Mouse (Mus musculus): Measurements from ENCODE around the gene Aunip. TPM values are rescaled to one million over a fixed set of nuclear protein-coding genes. Genes with fewer than 3 reads are reported as not detected.

Gene Aunip
- polyA plus RNA-seq, 1 experiment from 2014 or later = 9.3 TPM

GRCm38 (mm10) chr4:134514309-134514930, 3.6 kb downstream of the Aunip start:
- Histone ChIP-seq H3K27ac (ENCODE audit: low read depth, low read length) (no peak overlapping the region), H3K4me3 (ENCODE audit: low read depth, low read length) (no peak overlapping the region), H3K36me3 (ENCODE audit: control insufficient read depth, insufficient read depth, low read length) (no peaks in the 10 kb centered on the region), H3K4me1 (replicated peaks; ENCODE audit: control insufficient read depth, insufficient read depth, low read length) (peaks cover 4% of the 10 kb centered on the region; the same call in 1 of the 2 replicates), H3K4me2 (ENCODE audit: low read depth, low read length, severe bottlenecking) (no peak overlapping the region), H3K9ac (ENCODE audit: low read length) (no peak overlapping the region), H3K9me3 (ENCODE audit: control insufficient read depth, low read length) (no peaks in the 10 kb centered on the region), H3K27me3 (ENCODE audit: control insufficient read depth, insufficient read depth, low read length) (no peaks in the 10 kb centered on the region)
- DNase-seq (ENCODE audit: low spot score) (no peak), ATAC-seq (replicated peaks; ENCODE audit: low FRiP score) (no peak)
- WGBS = 88% methylated on average over 11 of the region's 11 CpGs

- no peaks in the 10 kb centered on the region for H3K36me3 ChIP-seq (ENCODE audit: control insufficient read depth, insufficient read depth, low read length)
- H3K9me3 ChIP-seq (ENCODE audit: control insufficient read depth, low read length) = no peaks in the 10 kb centered on the region
- H3K27ac ChIP-seq (ENCODE audit: low read depth, low read length) = no peak overlapping the region
- WGBS = 82% methylated on average over 7 of the region's 7 CpGs
- no peak overlapping the region for H3K4me3 ChIP-seq (ENCODE audit: low read depth, low read length)
- no peak overlapping the region for H3K9ac ChIP-seq (ENCODE audit: low read length)
- DNase-seq (ENCODE audit: low spot score) (no peak), ATAC-seq (replicated peaks; ENCODE audit: low FRiP score) (no peak)
- no peaks in the 10 kb centered on the region for H3K27me3 ChIP-seq (ENCODE audit: control insufficient read depth, insufficient read depth, low read length)
- peaks cover 4% of the 10 kb centered on the region; the same call in 1 of the 2 replicates for H3K4me1 ChIP-seq (replicated peaks; ENCODE audit: control insufficient read depth, insufficient read depth, low read length)
- no peak overlapping the region for H3K4me2 ChIP-seq (ENCODE audit: low read depth, low read length, severe bottlenecking)
Observed at GRCm38 (mm10) chr4:134515614-134516013, 4.8 kb downstream of the Aunip start.

- no peak overlapping the region for H3K27ac ChIP-seq (ENCODE audit: low read depth, low read length)
- DNase-seq (ENCODE audit: low spot score) = no peak
- H3K9ac ChIP-seq (ENCODE audit: low read length) = no peak overlapping the region
- H3K4me2 ChIP-seq (ENCODE audit: low read depth, low read length, severe bottlenecking) = no peak overlapping the region
- no peaks in the 10 kb centered on the region for H3K9me3 ChIP-seq (ENCODE audit: control insufficient read depth, low read length)
- ATAC-seq (replicated peaks; ENCODE audit: low FRiP score) = no peak
- H3K27me3 ChIP-seq (ENCODE audit: control insufficient read depth, insufficient read depth, low read length) = no peaks in the 10 kb centered on the region
- no peaks in the 10 kb centered on the region; the same call in 1 of the 2 replicates for H3K36me3 ChIP-seq (ENCODE audit: control insufficient read depth, insufficient read depth, low read length)
- 86% methylated on average over 8 of the region's 8 CpGs for WGBS
- H3K4me3 ChIP-seq (ENCODE audit: low read depth, low read length) = no peak overlapping the region
- peaks cover 4% of the 10 kb centered on the region; the same call in 1 of the 2 replicates for H3K4me1 ChIP-seq (replicated peaks; ENCODE audit: control insufficient read depth, insufficient read depth, low read length)
Observed at GRCm38 (mm10) chr4:134516981-134517380, 6.2 kb downstream of the Aunip start.

- DNase-seq (ENCODE audit: low spot score) (no peak), ATAC-seq (replicated peaks; ENCODE audit: low FRiP score) (no peak)
- Histone ChIP-seq H3K9me3 (ENCODE audit: control insufficient read depth, low read length) (no peaks in the 10 kb centered on the region), H3K4me3 (ENCODE audit: low read depth, low read length) (no peak overlapping the region), H3K4me2 (ENCODE audit: low read depth, low read length, severe bottlenecking) (no peak overlapping the region), H3K27ac (ENCODE audit: low read depth, low read length) (no peak overlapping the region), H3K27me3 (ENCODE audit: control insufficient read depth, insufficient read depth, low read length) (no peaks in the 10 kb centered on the region), H3K4me1 (replicated peaks; ENCODE audit: control insufficient read depth, insufficient read depth, low read length) (peaks cover under 1% of the 10 kb centered on the region; the same call in 1 of the 2 replicates), H3K9ac (ENCODE audit: low read length) (no peak overlapping the region), H3K36me3 (ENCODE audit: control insufficient read depth, insufficient read depth, low read length) (no peaks in the 10 kb centered on the region; the same call in 1 of the 2 replicates)
- WGBS = 87% methylated on average over 10 of the region's 10 CpGs
Observed at GRCm38 (mm10) chr4:134517719-134518118, 6.9 kb downstream of the Aunip start.

- ATAC-seq (replicated peaks; ENCODE audit: low FRiP score) (no peak), DNase-seq (ENCODE audit: low spot score) (no peak)
- no peaks in the 10 kb centered on the region for H3K9me3 ChIP-seq (ENCODE audit: control insufficient read depth, low read length)
- no peak overlapping the region for H3K27ac ChIP-seq (ENCODE audit: low read depth, low read length)
- WGBS = 94% methylated on average over 4 of the region's 4 CpGs
- H3K4me3 ChIP-seq (ENCODE audit: low read depth, low read length) = no peak overlapping the region
- no peaks in the 10 kb centered on the region; the same call in 1 of the 2 replicates for H3K4me1 ChIP-seq (replicated peaks; ENCODE audit: control insufficient read depth, insufficient read depth, low read length)
- no peak overlapping the region for H3K4me2 ChIP-seq (ENCODE audit: low read depth, low read length, severe bottlenecking)
- no peak overlapping the region for H3K9ac ChIP-seq (ENCODE audit: low read length)
- no peaks in the 10 kb centered on the region; the same call in 1 of the 2 replicates for H3K36me3 ChIP-seq (ENCODE audit: control insufficient read depth, insufficient read depth, low read length)
- H3K27me3 ChIP-seq (ENCODE audit: control insufficient read depth, insufficient read depth, low read length) = no peaks in the 10 kb centered on the region
Observed at GRCm38 (mm10) chr4:134518541-134518940, 7.7 kb downstream of the Aunip start.

- H3K4me3 ChIP-seq (ENCODE audit: low read depth, low read length) = no peak overlapping the region
- no peak overlapping the region for H3K9ac ChIP-seq (ENCODE audit: low read length)
- no peaks in the 10 kb centered on the region; the same call in 1 of the 2 replicates for H3K36me3 ChIP-seq (ENCODE audit: control insufficient read depth, insufficient read depth, low read length)
- ATAC-seq (replicated peaks; ENCODE audit: low FRiP score) (no peak), DNase-seq (ENCODE audit: low spot score) (no peak)
- no peaks in the 10 kb centered on the region for H3K27me3 ChIP-seq (ENCODE audit: control insufficient read depth, insufficient read depth, low read length)
- H3K27ac ChIP-seq (ENCODE audit: low read depth, low read length) = no peak overlapping the region
- H3K9me3 ChIP-seq (ENCODE audit: control insufficient read depth, low read length) = no peaks in the 10 kb centered on the region
- no peaks in the 10 kb centered on the region; the same call in 1 of the 2 replicates for H3K4me1 ChIP-seq (replicated peaks; ENCODE audit: control insufficient read depth, insufficient read depth, low read length)
- no peak overlapping the region for H3K4me2 ChIP-seq (ENCODE audit: low read depth, low read length, severe bottlenecking)
Observed at GRCm38 (mm10) chr4:134519281-134519680, 8.5 kb downstream of the Aunip start.

- no peak overlapping the region for H3K4me2 ChIP-seq (ENCODE audit: low read depth, low read length, severe bottlenecking)
- no peak overlapping the region for H3K9ac ChIP-seq (ENCODE audit: low read length)
- no peak for DNase-seq (ENCODE audit: low spot score)
- WGBS = 91% methylated on average over 4 of the region's 4 CpGs
- no peaks in the 10 kb centered on the region for H3K27me3 ChIP-seq (ENCODE audit: control insufficient read depth, insufficient read depth, low read length)
- no peaks in the 10 kb centered on the region for H3K9me3 ChIP-seq (ENCODE audit: control insufficient read depth, low read length)
- no peak overlapping the region for H3K27ac ChIP-seq (ENCODE audit: low read depth, low read length)
- peaks cover 4% of the 10 kb centered on the region; the same call in 1 of the 2 replicates for H3K4me1 ChIP-seq (replicated peaks; ENCODE audit: control insufficient read depth, insufficient read depth, low read length)
- H3K36me3 ChIP-seq (ENCODE audit: control insufficient read depth, insufficient read depth, low read length) = no peaks in the 10 kb centered on the region; the same call in 1 of the 2 replicates
- no peak overlapping the region for H3K4me3 ChIP-seq (ENCODE audit: low read depth, low read length)
- no peak for ATAC-seq (replicated peaks; ENCODE audit: low FRiP score)
Observed at GRCm38 (mm10) chr4:134523447-134523846, 12.6 kb downstream of the Aunip start.

GRCm38 (mm10) chr4:134525806-134526205, 15.0 kb downstream of the Aunip start:
- ATAC-seq (replicated peaks; ENCODE audit: low FRiP score) = no peak
- WGBS = 61% methylated on average over 5 of the region's 5 CpGs
- Histone ChIP-seq H3K4me2 (ENCODE audit: low read depth, low read length, severe bottlenecking) (no peak overlapping the region), H3K4me1 (replicated peaks; ENCODE audit: control insufficient read depth, insufficient read depth, low read length) (peaks cover 4% of the 10 kb centered on the region; the same call in 1 of the 2 replicates), H3K27ac (ENCODE audit: low read depth, low read length) (no peak overlapping the region), H3K4me3 (ENCODE audit: low read depth, low read length) (no peak overlapping the region), H3K9me3 (ENCODE audit: control insufficient read depth, low read length) (no peaks in the 10 kb centered on the region), H3K36me3 (ENCODE audit: control insufficient read depth, insufficient read depth, low read length) (no peaks in the 10 kb centered on the region; the same call in 1 of the 2 replicates), H3K27me3 (ENCODE audit: control insufficient read depth, insufficient read depth, low read length) (no peaks in the 10 kb centered on the region), H3K9ac (ENCODE audit: low read length) (no peak overlapping the region)
- peak; percentile 68 for DNase-seq (ENCODE audit: low spot score)

- no peak overlapping the region for H3K27ac ChIP-seq (ENCODE audit: low read depth, low read length)
- no peak overlapping the region for H3K4me3 ChIP-seq (ENCODE audit: low read depth, low read length)
- 77% methylated on average over 5 of the region's 5 CpGs for whole genome bisulfite sequencing
- ATAC-seq (replicated peaks; ENCODE audit: low FRiP score) (no peak), DNase-seq (ENCODE audit: low spot score) (no peak)
- peaks cover 4% of the 10 kb centered on the region; the same call in 1 of the 2 replicates for H3K4me1 ChIP-seq (replicated peaks; ENCODE audit: control insufficient read depth, insufficient read depth, low read length)
- H3K27me3 ChIP-seq (ENCODE audit: control insufficient read depth, insufficient read depth, low read length) = no peaks in the 10 kb centered on the region
- no peak overlapping the region for H3K9ac ChIP-seq (ENCODE audit: low read length)
- no peaks in the 10 kb centered on the region; the same call in 1 of the 2 replicates for H3K36me3 ChIP-seq (ENCODE audit: control insufficient read depth, insufficient read depth, low read length)
- H3K9me3 ChIP-seq (ENCODE audit: control insufficient read depth, low read length) = no peaks in the 10 kb centered on the region
- no peak overlapping the region for H3K4me2 ChIP-seq (ENCODE audit: low read depth, low read length, severe bottlenecking)
Observed at GRCm38 (mm10) chr4:134526220-134526619, 15.4 kb downstream of the Aunip start.

Measured in forebrain, embryonic 11.5 days (tissue).